Mouse (Mus musculus) cerebellum, adult 2 months (tissue): ENCODE measurements around the gene Cd40. TPM values are rescaled to one million over a fixed set of nuclear protein-coding genes. Genes with fewer than 3 reads are reported as not detected.

Experiments
- DNase-seq, 2 experiments: peaks; one replicate each; pipeline ENCODE4 v3.0.0; 2021
- H3K27ac ChIP-seq: fragments of 200-500 bp; 2 replicates; pipeline ENCODE4 v1.5.1; 2012; ENCODE audit warnings: low read length, control low read depth, inconsistent platforms; ENCODE audit not compliant: insufficient read depth
- H3K27me3 ChIP-seq: fragments of 200-500 bp; 2 replicates; pipeline ENCODE4 v1.6.1; 2012; ENCODE audit warnings: inconsistent platforms, mild to moderate bottlenecking, low read length, moderate library complexity; ENCODE audit not compliant: control insufficient read depth, insufficient read depth
- H3K4me1 ChIP-seq: fragments of 200-500 bp; 2 replicates; pipeline ENCODE4 v1.6.1; 2011; ENCODE audit warnings: low read length; ENCODE audit not compliant: control insufficient read depth, insufficient read depth
- H3K4me3 ChIP-seq: fragments of 200-500 bp; replicated peaks from 2 replicates; pipeline ENCODE3; 2011; ENCODE audit warnings: mild to moderate bottlenecking, low read depth, low read length, control low read depth; ENCODE audit not compliant: insufficient read depth
- CTCF ChIP-seq: fragments of 200-500 bp; IDR thresholded peaks from 2 replicates; pipeline ENCODE4 v1.5.1; 2011; ENCODE audit warnings: low read depth, mild to moderate bottlenecking, control low read depth, low read length, moderate library complexity, borderline replicate concordance; ENCODE audit not compliant: insufficient read depth
- POLR2A ChIP-seq: fragments of 200-500 bp; IDR thresholded peaks from 2 replicates; pipeline ENCODE4 v1.6.1; 2011; ENCODE audit warnings: low read length, control low read depth, borderline replicate concordance; ENCODE audit not compliant: insufficient read depth
- WGBS: fragments of 180-500 bp; shearing (Covaris S2); methylation state at CpG from one replicate; pipeline ENCODE4 v1.1.7; 2018; 5-methylcytosine and 5-hydroxymethylcytosine counted together
- polyA plus RNA-seq: library from polyadenylated mRNA; depleted of rRNA; stranded (reverse); fragments of >200 nt; gene quantifications from 2 replicates; pipeline ENCODE4 v1.2.3, GENCODE M21; 2012

Gene Cd40
- polyA plus RNA-seq, 1 experiment = 2.1 TPM

GRCm38 (mm10) chr2:165027163-165027562 is 28.3 kb upstream of the Cd40 start:
- WGBS = 50% methylated on average over 1 of the region's 1 CpGs
- no peak for DNase-seq

GRCm38 (mm10) chr2:165032533-165032932 is 22.9 kb upstream of the Cd40 start:
- TF ChIP-seq CTCF (peak; percentile 46), POLR2A (no peak)
- Histone ChIP-seq H3K27me3 (no peaks in the 10 kb centered on the region), H3K27ac (no peak overlapping the region), H3K4me1 (peaks cover 11% of the 10 kb centered on the region; the same call in 1 of the 2 replicates), H3K4me3 (no peak overlapping the region)
- 27% methylated on average over 3 of the region's 3 CpGs for WGBS
- peak in 1 of 2 experiments; percentile 27 for DNase-seq

More at GRCm38 (mm10) chr2:165027163-165027562, 28.3 kb upstream of the Cd40 start:
- H3K27ac ChIP-seq = no peak overlapping the region
- TF ChIP-seq CTCF = no peak
- no peak for TF ChIP-seq POLR2A
- H3K27me3 ChIP-seq = no peaks in the 10 kb centered on the region
- H3K4me1 ChIP-seq = peaks cover 9% of the 10 kb centered on the region; the same call in 1 of the 2 replicates
- no peak overlapping the region for H3K4me3 ChIP-seq

GRCm38 (mm10) chr2:165033306-165033705 is 22.1 kb upstream of the Cd40 start:
- TF ChIP-seq POLR2A (no peak), CTCF (no peak)
- H3K27ac ChIP-seq = no peak overlapping the region
- H3K27me3 ChIP-seq = no peaks in the 10 kb centered on the region
- H3K4me1 ChIP-seq = peaks cover 11% of the 10 kb centered on the region; the same call in 1 of the 2 replicates
- WGBS = 26% methylated on average over 6 of the region's 6 CpGs
- peak overlapping the region; percentile 87 for H3K4me3 ChIP-seq
- DNase-seq = no peak

GRCm38 (mm10) chr2:165034131-165035057 is 21.0 kb upstream of the Cd40 start, which contains the start of gene Ncoa5:
TSS of gene Ncoa5 (minus strand) at chr2:165034867.
- WGBS = under 1% methylated on average over 109 of the region's 111 CpGs
- peak; percentile 97 to 98 for DNase-seq
- no peak for TF ChIP-seq CTCF
- peak; percentile 87 for TF ChIP-seq POLR2A
- Histone ChIP-seq H3K27ac (peak within 1 kb of the TSS; percentile 86), H3K4me3 (peak within 1 kb of the TSS; percentile 87), H3K27me3 (no peaks in the 10 kb centered on the region), H3K4me1 (peaks cover 4% of the 10 kb centered on the region; the same call in 1 of the 2 replicates)

GRCm38 (mm10) chr2:165035058-165035431 is 20.4 kb upstream of the Cd40 start:
- 16% methylated on average over 5 of the region's 5 CpGs for WGBS
- Histone ChIP-seq H3K4me1 (peaks cover 4% of the 10 kb centered on the region; the same call in 1 of the 2 replicates), H3K4me3 (peak overlapping the region; percentile 87), H3K27ac (no peak overlapping the region), H3K27me3 (no peaks in the 10 kb centered on the region)
- TF ChIP-seq POLR2A (no peak), CTCF (no peak)
- DNase-seq = no peak

GRCm38 (mm10) chr2:165037415-165037814 is 18.0 kb upstream of the Cd40 start:
- Histone ChIP-seq H3K27me3 (no peaks in the 10 kb centered on the region), H3K4me1 (peaks cover 4% of the 10 kb centered on the region; the same call in 1 of the 2 replicates), H3K4me3 (no peak overlapping the region), H3K27ac (no peak overlapping the region)
- WGBS = 72% methylated on average over 4 of the region's 4 CpGs
- TF ChIP-seq CTCF (no peak), POLR2A (no peak)
- no peak for DNase-seq

GRCm38 (mm10) chr2:165042126-165042525 is 13.3 kb upstream of the Cd40 start:
- Histone ChIP-seq H3K27me3 (no peaks in the 10 kb centered on the region), H3K4me1 (no peaks in the 10 kb centered on the region), H3K4me3 (no peak overlapping the region), H3K27ac (no peak overlapping the region)
- WGBS = 93% methylated on average over 5 of the region's 5 CpGs
- DNase-seq = no peak
- TF ChIP-seq CTCF = no peak
- TF ChIP-seq POLR2A = no peak

- 7% methylated on average over 17 of the region's 17 CpGs for WGBS
- no peaks in the 10 kb centered on the region for H3K4me1 ChIP-seq
- no peak overlapping the region for H3K27ac ChIP-seq
- TF ChIP-seq CTCF (no peak), POLR2A (no peak)
- peak in 1 of 2 experiments; percentile 12 for DNase-seq
- H3K4me3 ChIP-seq = peak overlapping the region; percentile 22
- H3K27me3 ChIP-seq = no peaks in the 10 kb centered on the region
These were observed 12.3 kb upstream of the Cd40 start for GRCm38 (mm10) chr2:165043090-165043636.
